Mouse (Mus musculus) cerebellum, postnatal 4 days (tissue): ENCODE data around the gene Arg1.

Experiments
- DNase-seq, 2 experiments: peaks; one replicate each; pipeline ENCODE4 v3.0.0; 2022; ENCODE audit warnings: low spot score in 2 of 2, mixed read lengths in 1 of 2

Gene Arg1

DNA sequence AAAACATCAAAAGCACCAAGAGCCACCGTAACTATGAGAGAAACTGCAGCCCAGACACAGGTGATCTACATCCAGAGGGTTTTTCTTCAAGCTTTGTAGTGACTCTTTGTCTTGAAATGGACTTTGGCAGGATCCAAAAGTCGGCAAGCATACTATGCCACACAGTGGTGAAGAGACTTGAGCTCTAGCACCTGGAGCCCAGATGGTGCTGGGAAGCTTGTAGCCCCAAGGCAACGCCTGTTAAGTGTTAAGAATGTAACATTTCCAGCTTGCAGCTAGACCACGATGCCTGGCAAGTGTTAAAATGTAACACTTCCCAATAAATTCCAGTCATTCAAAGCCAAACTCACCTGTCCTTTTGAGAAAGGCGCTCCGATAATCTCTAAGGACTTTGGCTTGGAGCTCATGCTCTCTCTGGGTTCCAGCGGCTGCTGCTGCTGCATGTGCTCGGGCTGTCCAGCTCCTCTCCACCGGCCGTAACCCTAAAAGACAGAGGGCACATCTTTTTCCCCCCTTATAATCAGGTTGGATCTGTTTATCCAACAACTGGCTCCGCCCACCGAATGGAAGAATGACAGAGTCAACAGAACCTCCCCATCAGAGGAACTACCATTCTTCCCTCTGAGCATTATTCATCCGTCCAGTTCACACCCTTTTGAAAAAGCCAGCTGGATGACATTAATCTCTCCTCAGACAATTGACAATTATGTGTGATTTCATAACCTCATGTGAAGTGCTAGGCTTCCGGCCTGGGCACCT lies at the start of gene Arg1:
Gene Arg1 (minus strand): TSS at position 523 of the 759 bp plus-strand sequence.
- DNase-seq = no peak

DNA sequence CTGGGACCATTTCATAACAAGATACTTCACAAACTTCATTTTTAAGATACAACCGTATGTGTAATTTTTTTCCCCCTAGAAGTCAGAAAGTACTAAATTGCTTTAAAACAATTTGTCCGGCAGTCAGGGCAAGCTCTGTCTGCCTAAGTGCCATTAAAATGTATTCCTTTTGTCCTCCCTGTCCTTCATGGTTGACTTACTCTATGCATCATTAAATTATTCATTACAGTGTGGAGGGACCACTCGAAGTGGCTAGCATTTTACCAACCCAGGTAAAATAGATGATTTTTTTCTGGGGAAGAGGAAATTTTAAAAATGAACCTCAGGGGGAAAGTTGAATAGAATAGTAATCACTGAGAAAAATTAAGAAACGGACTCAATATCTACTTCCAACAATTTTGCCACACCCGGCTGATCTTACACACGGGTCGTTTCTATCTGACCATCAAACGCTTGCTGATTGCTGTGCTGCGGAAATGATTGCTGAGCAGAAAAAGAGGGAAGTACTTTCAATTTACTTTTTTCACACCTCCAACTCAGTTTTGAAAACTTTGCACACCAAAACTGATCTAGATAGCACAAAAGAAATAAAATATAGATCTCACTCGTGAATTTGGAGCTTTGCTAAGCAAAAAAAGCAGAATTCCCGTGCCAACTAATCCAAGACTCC lies 46.7 kb upstream of the Arg1 start:
- DNase-seq = no peak

DNA sequence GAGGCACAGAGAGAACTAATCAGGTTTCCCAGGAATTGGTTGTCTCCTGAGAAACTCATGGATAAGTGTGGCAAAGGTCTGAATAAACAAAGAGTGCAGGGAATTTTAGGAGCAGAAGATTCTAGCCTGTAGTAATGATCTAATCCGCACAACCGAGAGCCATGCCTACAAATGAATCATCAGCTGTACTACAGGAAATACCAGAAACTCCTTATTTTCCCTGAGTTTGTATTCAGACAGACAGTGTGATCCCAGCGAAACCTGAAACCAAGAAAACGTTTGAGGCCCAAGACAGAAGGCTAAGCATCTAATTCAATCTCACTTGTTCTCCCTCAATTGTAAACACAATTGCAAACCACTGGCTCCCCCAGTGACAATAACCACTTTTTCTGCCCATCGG lies 46.1 kb upstream of the Arg1 start:
- no peak for DNase-seq

DNA sequence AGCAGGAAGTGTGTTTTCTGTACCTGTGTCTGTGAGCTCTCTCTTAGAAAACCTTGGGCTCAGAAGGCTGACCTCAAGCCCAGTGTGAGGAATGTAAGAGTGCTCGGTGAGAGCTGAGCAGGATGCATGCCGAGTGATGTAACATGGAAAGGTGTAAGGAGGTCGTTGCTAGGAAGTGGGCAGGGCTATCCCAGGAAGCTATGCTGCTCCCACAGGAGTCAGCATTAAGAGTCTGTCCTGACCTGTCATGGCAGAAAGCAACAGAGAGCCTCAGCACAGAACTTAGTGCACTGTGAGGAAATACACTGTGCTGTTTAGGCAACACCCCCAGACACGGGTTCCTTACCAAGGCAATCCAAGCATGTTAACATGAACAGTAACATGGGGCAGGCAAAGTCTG lies 45.6 kb upstream of the Arg1 start:
- no peak for DNase-seq

DNA sequence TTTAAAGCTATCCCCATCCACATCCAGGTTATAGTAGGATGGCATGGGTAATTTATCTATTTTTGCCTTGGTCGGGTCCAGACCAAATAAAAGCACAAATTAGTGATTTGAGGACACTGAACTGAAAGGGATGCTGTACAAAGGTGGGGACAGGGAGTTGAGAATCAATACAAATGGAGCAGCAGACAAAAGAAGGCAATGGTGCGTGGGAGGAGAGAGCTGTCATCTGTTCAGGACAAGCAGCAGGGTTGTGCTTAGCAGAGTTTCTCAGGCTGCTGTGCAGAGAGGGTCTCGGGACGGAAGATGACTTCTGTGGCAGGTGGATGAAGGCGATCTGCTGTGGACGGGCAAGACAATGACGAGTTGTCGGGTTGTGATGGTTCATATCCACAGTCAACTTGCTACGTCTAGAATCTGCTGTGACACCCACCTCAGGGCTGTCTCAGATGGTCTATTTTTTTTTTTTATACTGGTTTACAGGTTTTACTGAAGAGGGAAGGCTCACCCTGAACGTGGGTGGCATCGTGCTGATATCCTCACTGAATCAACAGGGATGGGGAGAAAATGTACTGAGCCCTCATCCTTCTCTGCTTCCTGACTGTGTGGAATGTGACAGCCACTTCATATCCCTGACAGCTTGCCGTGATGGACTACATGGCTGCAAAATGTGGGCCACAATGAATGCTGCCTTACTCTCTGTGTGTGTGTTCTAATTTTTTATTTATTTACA lies 38.7 kb upstream of the Arg1 start:
- no peak for DNase-seq

DNA sequence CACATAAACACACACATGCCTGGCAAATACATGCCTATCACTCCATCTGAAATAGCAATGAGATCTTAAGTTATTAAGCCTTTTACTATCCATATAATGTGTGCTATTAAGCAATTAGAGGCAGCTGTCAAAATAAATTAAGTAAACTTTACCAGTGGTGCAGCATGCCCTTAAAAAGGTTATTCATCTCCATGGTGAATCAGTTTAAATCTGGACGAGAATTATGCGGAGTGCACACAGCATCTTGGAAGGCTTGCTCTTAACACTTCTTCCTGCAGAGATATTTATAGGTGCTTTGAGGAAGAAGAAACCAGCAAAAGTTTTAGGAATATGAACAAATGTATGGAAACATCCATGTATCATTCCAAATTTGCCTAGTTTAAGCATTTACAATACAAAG lies 34.6 kb upstream of the Arg1 start:
- no peak for DNase-seq

DNA sequence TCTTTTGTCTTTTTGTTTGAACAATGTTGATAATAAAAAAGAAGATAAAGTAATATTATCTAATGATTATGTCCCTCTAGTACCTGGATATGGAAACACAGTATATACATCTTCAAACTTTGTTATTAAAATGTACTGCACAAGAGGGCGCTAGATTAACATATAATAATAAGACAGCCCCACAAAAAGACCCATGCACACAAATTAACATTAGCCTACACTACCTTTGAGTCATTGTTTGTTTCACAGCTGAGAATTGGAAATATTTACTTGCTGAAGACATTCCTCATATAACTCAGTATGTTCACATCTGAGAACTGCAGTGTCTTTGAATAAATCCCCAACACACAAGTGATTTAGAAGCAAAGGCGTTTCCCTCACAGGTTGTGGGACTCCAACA lies 33.8 kb upstream of the Arg1 start:
- no peak for DNase-seq

DNA sequence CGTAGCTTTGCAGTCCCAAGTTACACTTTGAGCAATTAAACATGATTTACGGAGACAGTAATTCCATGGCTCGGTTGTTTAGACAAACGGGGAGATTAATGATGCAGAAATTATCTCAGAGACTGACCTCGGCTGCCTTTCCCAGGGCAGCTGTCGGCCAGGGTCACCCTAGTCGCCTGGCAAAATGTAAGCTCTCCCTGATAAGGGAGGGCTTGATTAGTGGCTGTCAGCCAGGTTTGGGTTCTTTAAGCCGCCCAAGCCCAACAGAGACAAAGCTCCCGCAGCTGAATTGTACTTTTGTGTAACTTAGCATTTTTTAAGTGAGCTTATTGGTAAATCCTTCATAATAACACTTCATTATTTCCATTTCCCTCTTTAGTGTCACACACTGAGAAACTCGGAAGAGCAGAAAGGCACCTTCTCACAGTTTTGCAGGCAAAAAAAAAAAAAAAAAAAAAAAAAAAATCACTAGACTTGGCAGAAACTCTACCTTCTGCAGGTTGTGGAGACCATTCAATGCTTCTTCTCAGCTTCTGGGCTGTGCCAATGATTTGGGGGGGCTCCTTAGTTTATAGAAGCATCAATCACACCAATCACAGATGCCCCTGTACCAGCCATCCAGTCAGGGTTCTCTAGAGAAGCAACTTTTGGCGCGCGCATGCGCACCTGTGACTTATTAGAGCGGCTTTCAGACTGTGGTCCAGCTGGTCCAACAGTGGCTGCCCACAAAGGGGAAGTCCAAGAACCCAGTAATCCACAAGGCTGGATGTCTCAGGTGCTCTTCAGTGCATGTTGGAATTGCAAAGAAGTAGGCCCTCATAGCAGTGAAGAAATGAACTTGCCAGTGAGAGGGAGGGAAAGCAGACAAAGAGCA lies 32.0 kb upstream of the Arg1 start:
- DNase-seq = no peak

DNA sequence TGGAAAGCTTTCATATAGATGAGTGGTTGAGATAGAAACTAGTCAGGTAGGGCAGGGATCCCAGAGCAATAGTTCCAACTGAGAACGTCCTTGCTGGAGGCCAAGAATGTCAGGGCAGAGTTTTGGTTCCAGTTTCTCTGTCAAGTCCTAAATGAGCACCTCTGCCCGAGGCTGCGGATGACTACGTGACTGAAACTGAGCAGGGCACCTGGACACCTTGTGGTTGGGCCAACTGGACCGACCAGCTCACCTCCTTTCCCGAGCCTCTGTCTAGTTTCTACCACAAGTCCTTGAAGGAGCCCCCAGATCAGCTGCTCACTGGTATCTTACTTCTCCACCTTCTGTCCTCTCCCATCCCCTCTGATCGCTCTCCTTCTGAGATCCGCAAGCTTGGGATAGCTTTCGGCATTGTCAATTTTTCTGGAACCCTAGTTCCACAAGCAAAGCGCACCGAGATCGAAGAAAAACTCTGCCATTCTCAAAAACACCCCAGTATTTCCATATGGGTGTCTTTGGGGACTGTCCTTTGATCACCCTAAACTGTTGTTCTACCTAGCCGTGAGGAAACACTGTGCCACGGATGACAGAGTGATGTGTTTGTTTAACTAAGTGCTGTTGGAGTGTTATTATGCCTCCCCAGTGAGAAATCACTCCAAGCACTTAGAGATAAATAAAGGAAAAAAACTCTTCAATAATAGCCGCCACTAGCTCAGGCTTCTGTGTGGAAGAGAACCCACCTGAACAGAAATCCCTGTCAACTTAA lies 31.2 kb upstream of the Arg1 start:
- DNase-seq = no peak

DNA sequence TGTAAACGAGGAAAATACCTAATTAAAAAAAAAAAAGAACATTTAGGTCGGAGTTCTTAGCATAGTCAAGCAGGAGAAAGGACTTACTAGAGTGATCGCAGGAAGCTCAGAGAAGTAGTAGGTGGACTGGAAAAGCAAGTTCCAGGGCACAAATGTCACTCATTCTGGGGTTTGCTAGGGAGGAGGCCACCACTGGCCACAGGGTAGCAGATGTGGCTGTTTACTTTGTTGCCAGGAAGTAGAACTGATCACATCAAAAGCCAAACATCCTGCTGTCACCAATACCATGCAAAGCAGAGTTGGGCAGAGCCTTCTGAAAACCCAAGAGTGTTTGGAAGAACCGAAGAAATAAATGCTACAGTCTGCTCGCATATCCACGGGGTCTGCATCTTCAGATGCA lies 26.6 kb upstream of the Arg1 start:
- no peak for DNase-seq

DNA sequence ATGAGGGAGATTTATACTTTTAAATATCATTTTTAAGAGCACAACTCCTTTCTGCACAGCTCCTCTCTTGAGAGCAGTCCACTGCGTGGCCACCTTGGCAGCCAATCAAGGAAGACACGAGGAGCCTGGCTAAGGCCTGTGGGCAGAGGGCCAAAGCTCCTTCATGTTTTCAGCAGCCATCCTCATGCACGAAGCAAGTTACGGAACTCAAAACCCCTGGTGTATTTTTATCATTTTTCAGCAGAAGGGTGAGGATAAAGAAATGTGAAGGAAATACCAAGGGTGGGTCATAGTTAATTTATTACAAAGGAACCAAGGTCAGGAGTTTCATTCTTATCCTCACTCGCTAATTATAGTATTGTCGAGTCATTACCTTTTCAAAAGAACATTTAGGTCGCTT lies 25.3 kb upstream of the Arg1 start:
- DNase-seq = peak in 1 of 2 experiments; percentile 15

DNA sequence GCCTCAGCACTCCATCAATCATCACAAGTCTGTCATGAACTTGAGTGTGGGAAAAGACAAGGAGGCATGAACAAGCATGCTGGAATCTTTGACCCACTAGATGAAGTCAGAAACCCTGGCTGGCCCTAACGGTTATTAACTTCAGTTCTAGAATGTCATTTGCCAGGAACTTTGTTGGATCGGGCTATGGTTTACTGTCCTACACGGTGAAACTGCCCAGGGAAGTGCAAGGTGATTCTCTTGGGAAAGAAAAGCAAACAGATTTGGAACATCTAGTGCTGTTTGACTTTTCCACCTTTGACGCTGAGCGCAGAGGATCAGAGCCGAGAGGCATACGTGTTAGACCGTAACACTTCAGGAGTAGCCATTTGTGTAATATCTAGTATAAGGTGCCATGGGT lies 24.3 kb upstream of the Arg1 start:
- no peak for DNase-seq

DNA sequence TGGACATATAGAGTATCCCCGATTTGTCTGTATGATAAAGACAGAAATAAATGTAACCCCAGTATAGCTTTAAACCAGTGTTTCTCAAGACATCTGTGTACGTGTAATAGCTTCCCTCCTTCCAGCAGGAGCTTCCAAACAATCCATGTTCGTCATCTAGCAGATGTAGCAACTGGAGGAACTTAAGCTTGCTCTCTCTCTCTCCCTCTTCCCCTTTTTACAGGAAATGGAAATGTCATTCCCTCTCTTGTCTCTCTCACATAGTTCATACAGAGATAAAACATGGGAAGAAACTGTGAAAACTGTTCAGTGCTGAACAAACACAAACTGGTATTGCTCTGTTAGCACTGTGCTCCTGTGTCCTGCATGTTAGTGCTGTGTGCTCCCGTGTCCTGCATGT lies 22.9 kb upstream of the Arg1 start:
- no peak for DNase-seq

DNA sequence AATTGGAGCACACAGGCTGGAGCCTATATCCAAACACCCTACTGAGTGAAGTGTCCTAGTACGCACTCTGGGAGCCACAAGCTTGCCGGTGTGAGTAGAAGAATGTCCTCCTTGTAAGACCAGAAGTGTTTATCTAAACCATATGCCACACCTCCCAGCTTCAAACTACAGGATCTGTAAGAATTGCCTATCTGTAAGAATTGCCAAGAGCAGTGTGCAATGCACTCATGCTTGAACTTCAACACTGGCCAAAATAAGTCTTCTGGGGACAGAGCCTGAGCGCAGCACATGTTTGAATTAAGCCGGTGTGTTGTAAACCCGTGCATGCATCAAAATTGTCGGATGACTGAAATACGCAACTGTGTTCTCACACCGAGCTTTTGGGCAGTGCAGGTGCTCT lies 21.0 kb upstream of the Arg1 start:
- DNase-seq = no peak

DNA sequence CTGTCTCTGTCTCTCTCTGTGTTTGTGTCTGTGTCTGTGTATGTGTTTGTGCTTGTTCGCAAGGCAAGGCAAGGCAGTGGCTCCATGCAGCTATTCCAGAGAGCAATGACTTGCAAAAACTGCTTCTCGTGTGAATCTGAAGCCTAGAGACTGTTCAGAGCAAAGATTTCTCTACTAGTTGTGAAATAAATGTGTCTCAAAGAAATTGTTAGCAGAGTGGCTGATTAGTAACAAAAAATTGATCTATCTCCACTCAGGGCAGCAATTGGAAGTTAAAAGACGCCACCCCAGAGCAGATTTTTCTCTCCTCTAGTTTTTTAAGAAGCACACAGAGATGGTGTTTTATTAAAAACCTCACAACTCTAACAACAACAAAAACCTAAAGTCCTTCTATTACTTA lies 20.6 kb upstream of the Arg1 start:
- DNase-seq = no peak

DNA sequence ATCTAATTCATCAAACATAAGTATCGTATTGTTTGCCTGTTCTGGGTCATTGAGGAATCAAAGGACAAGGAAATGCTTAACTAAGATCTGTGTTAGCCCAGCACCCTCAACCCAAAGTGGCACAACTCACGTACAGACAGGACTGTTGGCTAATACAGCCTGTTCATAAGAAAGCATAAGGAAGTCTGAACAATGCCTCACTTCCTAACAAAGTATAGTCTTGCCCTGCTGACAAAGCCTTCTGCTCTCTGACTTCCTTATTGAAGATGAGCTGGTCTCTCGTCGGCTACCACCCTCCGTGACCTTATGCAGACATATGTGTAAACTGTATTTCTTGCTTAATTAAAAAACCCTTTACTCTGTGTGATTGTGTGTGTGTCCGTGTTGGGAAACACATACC lies 2.9 kb upstream of the Arg1 start:
- no peak for DNase-seq

DNA sequence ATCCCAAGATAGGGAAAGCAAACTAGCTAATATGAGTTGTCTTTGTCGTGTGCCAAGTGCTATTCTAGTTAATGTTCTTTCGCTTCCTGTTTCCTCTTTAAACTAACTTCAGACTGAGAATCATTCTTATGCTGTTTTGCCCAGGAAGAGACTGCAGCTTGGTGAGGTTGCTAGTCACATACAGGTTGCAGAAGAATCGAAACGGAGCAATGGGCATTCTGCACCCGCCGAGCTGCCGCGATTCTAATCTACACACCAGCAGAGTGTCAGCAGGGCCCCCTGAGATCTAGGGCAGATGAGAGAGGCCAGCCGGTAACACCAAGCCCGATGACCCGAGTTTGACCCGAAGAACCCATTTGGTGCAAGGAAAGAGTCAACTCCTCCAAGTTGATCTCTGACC lies 788 bp upstream of the Arg1 start:
- no peak for DNase-seq

DNA sequence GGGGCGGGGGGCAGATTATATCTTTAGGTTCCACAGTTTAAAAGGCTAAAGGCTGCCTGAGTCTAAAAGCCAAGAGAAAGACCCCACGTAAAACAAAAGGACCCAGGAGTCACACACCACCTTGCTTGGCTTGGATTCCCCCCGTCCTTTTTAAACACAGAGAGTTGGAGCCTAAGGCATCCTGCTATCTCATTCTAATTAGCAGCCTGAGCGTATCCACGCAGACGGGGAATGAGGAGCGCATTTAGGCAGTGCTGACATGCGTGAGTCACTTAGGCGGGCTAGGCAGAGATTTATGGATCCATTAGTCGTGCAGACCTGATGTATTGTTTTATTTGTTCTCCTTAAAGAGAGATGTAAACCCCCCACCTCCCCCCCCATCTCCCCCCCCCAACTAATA lies 904 bp downstream of the Arg1 start:
- DNase-seq = no peak

DNA sequence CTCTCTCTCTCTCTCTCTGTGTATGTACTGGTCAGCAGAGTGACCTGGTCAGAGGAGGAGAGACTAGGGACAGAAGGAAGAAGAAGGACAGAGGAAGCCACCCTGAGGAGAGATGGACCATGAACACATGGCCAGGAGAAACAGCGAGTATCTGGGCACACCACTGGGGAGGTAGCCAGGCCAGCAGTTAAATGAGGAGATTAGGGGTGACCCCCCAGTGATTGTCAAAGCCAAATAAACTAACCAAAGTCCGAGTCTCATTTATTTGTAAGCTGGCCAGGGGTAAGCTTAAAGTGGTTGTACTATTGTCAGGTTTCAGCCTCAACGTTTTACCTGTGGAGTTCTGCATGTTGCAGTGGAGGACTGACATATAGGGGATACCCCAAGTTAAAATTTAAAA lies 3.0 kb downstream of the Arg1 start:
- DNase-seq = no peak

DNA sequence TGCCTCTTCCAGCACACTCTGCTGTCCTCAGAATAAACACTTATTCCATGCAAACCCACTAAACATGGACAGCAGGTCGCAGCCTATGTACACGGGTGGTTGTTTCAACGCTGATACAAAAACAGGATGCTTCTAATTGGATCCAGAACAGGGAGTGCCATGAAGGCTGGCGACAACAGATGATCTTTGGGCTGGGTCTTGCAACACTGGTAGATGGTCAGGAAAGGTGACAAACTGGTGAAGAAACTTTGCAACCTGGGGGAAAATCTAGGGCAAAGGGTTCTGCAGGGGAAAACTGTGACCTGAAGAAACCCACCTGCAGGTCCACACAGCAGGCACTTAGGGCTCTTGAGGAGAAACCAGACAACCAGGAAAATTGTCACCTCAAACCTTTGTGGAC lies 4.3 kb downstream of the Arg1 start:
- DNase-seq = no peak

DNA sequence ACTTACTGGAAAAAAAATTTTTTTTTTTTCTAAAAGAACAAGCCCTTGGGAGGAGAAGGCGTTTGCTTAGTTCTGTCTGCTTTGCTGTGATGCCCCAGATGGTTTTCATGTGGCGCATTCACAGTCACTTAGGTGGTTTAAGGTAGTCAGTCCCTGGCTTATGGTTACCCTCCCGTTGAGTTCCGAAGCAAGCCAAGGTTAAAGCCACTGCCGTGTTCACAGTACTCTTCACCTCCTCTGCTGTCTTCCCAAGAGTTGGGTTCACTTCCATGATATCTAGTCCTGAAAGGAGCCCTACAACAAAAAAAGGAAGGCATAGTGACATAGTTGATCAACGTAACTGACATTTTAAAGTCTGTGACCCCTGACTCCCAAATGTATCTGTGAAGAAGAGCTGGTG lies 11.8 kb downstream of the Arg1 start:
- DNase-seq = no peak
